Mouse (Mus musculus) erythroid progenitor cell, adult 5-6 weeks (primary cell): ENCODE data around the gene Ciapin1. TPM values are rescaled to one million over a fixed set of nuclear protein-coding genes. Genes with fewer than 3 reads are reported as not detected.

ENCODE experiments used
- ATAC-seq: replicated peaks from 2 replicates; pipeline ENCODE4 v1.8.0; 2016; ENCODE audit warnings: moderate number of reproducible peaks, mild to moderate bottlenecking, moderate TSS enrichment, inconsistent platforms; ENCODE audit not compliant: poor library complexity, low FRiP score, severe bottlenecking
- total RNA-seq, 2 experiments: library from RNA; stranded (forward) in 1 of 2; stranded (reverse) in 1 of 2; fragments of 150-400 nt in 1 of 2; fragments of 186-747, 209-891 nt in 1 of 2; gene quantifications; 2 replicates each; pipeline versions ENCODE4 v1.2.3 to v1.2.4; 2015 to 2017; ENCODE audit warnings: low replicate concordance in 2 of 2

Gene Ciapin1
- total RNA-seq, 2 experiments from 2014 or later: 36.8 to 66.7 TPM

GRCm38 (mm10) chr8:94781838-94782235, 56.3 kb downstream of the Ciapin1 start:
- ATAC-seq: no peak

GRCm38 (mm10) chr8:94781155-94781837, 56.9 kb downstream of the Ciapin1 start:
- no peak for ATAC-seq

- ATAC-seq: no peak
Measured at GRCm38 (mm10) chr8:94780491-94781154, 57.5 kb downstream of the Ciapin1 start.

GRCm38 (mm10) chr8:94779534-94780294, 58.4 kb downstream of the Ciapin1 start:
- ATAC-seq: no peak

GRCm38 (mm10) chr8:94778895-94779533, 59.1 kb downstream of the Ciapin1 start:
- no peak for ATAC-seq

- ATAC-seq: no peak
Measured at GRCm38 (mm10) chr8:94778473-94778872, 59.7 kb downstream of the Ciapin1 start.

GRCm38 (mm10) chr8:94778036-94778435, 60.1 kb downstream of the Ciapin1 start:
- no peak for ATAC-seq

GRCm38 (mm10) chr8:94776346-94776745, 61.8 kb downstream of the Ciapin1 start:
- ATAC-seq: no peak

- ATAC-seq: no peak
Measured at GRCm38 (mm10) chr8:94774601-94775000, 63.6 kb downstream of the Ciapin1 start.

GRCm38 (mm10) chr8:94773700-94774171, 64.4 kb downstream of the Ciapin1 start:
- no peak for ATAC-seq

- no peak for ATAC-seq
Measured at GRCm38 (mm10) chr8:94773048-94773447, 65.1 kb downstream of the Ciapin1 start.

- ATAC-seq: no peak
Measured at GRCm38 (mm10) chr8:94771941-94772670, 66.1 kb downstream of the Ciapin1 start, which contains the start of gene Cx3cl1. TSS of gene Cx3cl1 (plus strand) at chr8:94772009.

GRCm38 (mm10) chr8:94770945-94771344, 67.2 kb downstream of the Ciapin1 start:
- peak; percentile 75 for ATAC-seq

Other genes starting within 250 kb of the Ciapin1 start
- gene Rspry1, start 236.4 kb downstream of the Ciapin1 start, total RNA-seq (2015; ENCODE audit: low replicate concordance): 18.7 and 23.5 TPM in 2 replicates
- gene Rspry1, start 236.4 kb downstream of the Ciapin1 start, total RNA-seq (2017; ENCODE audit: low replicate concordance): 29.0 and 35.3 TPM in 2 replicates
- 18.0 and 20.1 TPM in 2 replicates for gene Fam192a, start 236.4 kb downstream of the Ciapin1 start, total RNA-seq (2015; ENCODE audit: low replicate concordance)
- 37.7 and 66.1 TPM in 2 replicates for gene Fam192a, start 236.4 kb downstream of the Ciapin1 start, total RNA-seq (2017; ENCODE audit: low replicate concordance)
- gene Arl2bp, start 171.8 kb downstream of the Ciapin1 start, total RNA-seq (2015; ENCODE audit: low replicate concordance): 23.8 and 27.2 TPM in 2 replicates
- 29.4 and 36.1 TPM in 2 replicates for gene Arl2bp, start 171.8 kb downstream of the Ciapin1 start, total RNA-seq (2017; ENCODE audit: low replicate concordance)
- gene Pllp, start 142.1 kb downstream of the Ciapin1 start, total RNA-seq (2015; ENCODE audit: low replicate concordance): not detected in 2 replicates
- not detected in 2 replicates for gene Pllp, start 142.1 kb downstream of the Ciapin1 start, total RNA-seq (2017; ENCODE audit: low replicate concordance)
- 0.72 TPM in 1 of 2 replicates, not detected in the other for gene Ccl22, start 92.8 kb downstream of the Ciapin1 start, total RNA-seq (2015; ENCODE audit: low replicate concordance)
- 2.3 TPM in 1 of 2 replicates, not detected in the other for gene Ccl22, start 92.8 kb downstream of the Ciapin1 start, total RNA-seq (2017; ENCODE audit: low replicate concordance)
- 7.5 TPM in 1 of 2 replicates, not detected in the other for gene Cx3cl1, start 66.3 kb downstream of the Ciapin1 start, total RNA-seq (2015; ENCODE audit: low replicate concordance)
- 0.13 and 0.38 TPM in 2 replicates for gene Cx3cl1, start 66.3 kb downstream of the Ciapin1 start, total RNA-seq (2017; ENCODE audit: low replicate concordance)
- gene Ccl17, start 27.9 kb downstream of the Ciapin1 start, total RNA-seq (2015; ENCODE audit: low replicate concordance): not detected in 2 replicates
- not detected in 2 replicates for gene Ccl17, start 27.9 kb downstream of the Ciapin1 start, total RNA-seq (2017; ENCODE audit: low replicate concordance)
- 27.8 and 34.8 TPM in 2 replicates for gene Coq9, start within 50 bp of the Ciapin1 start, total RNA-seq (2015; ENCODE audit: low replicate concordance)
- 42.1 and 47.1 TPM in 2 replicates for gene Coq9, start within 50 bp of the Ciapin1 start, total RNA-seq (2017; ENCODE audit: low replicate concordance)
- 34.0 and 42.2 TPM in 2 replicates for gene Polr2c, start 19.1 kb upstream of the Ciapin1 start, total RNA-seq (2015; ENCODE audit: low replicate concordance)
- 17.5 and 40.3 TPM in 2 replicates for gene Polr2c, start 19.1 kb upstream of the Ciapin1 start, total RNA-seq (2017; ENCODE audit: low replicate concordance)
- 12.2 and 13.0 TPM in 2 replicates for gene Dok4, start 38.0 kb upstream of the Ciapin1 start, total RNA-seq (2015; ENCODE audit: low replicate concordance)
- 11.0 and 12.8 TPM in 2 replicates for gene Dok4, start 38.0 kb upstream of the Ciapin1 start, total RNA-seq (2017; ENCODE audit: low replicate concordance)
- gene Ccdc102a, start 79.7 kb upstream of the Ciapin1 start, total RNA-seq (2015; ENCODE audit: low replicate concordance): not detected in 2 replicates
- gene Ccdc102a, start 79.7 kb upstream of the Ciapin1 start, total RNA-seq (2017; ENCODE audit: low replicate concordance): 0.15 and 0.51 TPM in 2 replicates
- gene Adgrg5, start 85.3 kb upstream of the Ciapin1 start, total RNA-seq (2015; ENCODE audit: low replicate concordance): not detected in 2 replicates
- gene Adgrg5, start 85.3 kb upstream of the Ciapin1 start, total RNA-seq (2017; ENCODE audit: low replicate concordance): 0.39 TPM in 1 of 2 replicates, not detected in the other
- gene Adgrg1, start 136.4 kb upstream of the Ciapin1 start, total RNA-seq (2015; ENCODE audit: low replicate concordance): 29.3 and 55.9 TPM in 2 replicates
- 12.4 and 14.4 TPM in 2 replicates for gene Adgrg1, start 136.4 kb upstream of the Ciapin1 start, total RNA-seq (2017; ENCODE audit: low replicate concordance)
- 10.1 and 12.2 TPM in 2 replicates for gene Adgrg3, start 179.3 kb upstream of the Ciapin1 start, total RNA-seq (2015; ENCODE audit: low replicate concordance)
- 3.5 and 10.3 TPM in 2 replicates for gene Adgrg3, start 179.3 kb upstream of the Ciapin1 start, total RNA-seq (2017; ENCODE audit: low replicate concordance)
- gene Drc7, start 216.7 kb upstream of the Ciapin1 start, total RNA-seq (2015; ENCODE audit: low replicate concordance): not detected in 2 replicates
- gene Drc7, start 216.7 kb upstream of the Ciapin1 start, total RNA-seq (2017; ENCODE audit: low replicate concordance): 2.4 and 7.9 TPM in 2 replicates
- 8.8 and 10.8 TPM in 2 replicates for gene Katnb1, start 242.8 kb upstream of the Ciapin1 start, total RNA-seq (2015; ENCODE audit: low replicate concordance)
- 13.9 and 23.1 TPM in 2 replicates for gene Katnb1, start 242.8 kb upstream of the Ciapin1 start, total RNA-seq (2017; ENCODE audit: low replicate concordance)